Mouse (Mus musculus) kidney, postnatal 25 days (tissue): Measurements from ENCODE around the gene Mgat5.
A peak's percentile ranks its signal among the peaks of the same experiment; 100 is the strongest.

Source experiments
- DNase-seq, 2 experiments: peaks; one replicate each; pipeline ENCODE4 v3.0.0; 2021; ENCODE audit warnings: mixed read lengths in 2 of 2

Gene Mgat5

DNA sequence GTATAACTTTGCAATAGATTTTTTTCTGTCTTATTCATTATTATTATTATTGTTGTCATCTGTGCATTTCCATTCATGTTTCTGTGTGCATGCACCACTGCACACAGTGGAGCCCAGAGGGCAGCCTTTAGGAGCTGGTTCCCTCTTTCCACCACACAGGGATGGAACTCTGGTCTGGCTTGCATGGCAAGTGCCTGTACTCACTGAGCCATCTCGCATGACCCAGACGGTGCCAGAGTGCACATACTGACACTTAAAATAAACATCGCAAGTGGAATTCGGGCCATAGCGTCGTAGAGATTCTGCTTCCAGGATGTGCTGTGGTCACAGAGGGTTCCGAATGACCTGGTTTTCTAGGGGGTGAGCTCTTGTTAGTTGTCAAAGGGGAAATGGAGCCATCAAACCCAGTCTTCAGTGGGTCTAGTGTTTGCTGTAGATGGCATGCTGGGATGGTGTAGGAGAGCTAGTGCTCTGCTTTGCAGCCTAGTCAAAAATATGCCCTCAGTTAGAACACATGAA is 103.5 kb downstream of the Mgat5 start:
- peak in 1 of 2 experiments; percentile 18 for DNase-seq

DNA sequence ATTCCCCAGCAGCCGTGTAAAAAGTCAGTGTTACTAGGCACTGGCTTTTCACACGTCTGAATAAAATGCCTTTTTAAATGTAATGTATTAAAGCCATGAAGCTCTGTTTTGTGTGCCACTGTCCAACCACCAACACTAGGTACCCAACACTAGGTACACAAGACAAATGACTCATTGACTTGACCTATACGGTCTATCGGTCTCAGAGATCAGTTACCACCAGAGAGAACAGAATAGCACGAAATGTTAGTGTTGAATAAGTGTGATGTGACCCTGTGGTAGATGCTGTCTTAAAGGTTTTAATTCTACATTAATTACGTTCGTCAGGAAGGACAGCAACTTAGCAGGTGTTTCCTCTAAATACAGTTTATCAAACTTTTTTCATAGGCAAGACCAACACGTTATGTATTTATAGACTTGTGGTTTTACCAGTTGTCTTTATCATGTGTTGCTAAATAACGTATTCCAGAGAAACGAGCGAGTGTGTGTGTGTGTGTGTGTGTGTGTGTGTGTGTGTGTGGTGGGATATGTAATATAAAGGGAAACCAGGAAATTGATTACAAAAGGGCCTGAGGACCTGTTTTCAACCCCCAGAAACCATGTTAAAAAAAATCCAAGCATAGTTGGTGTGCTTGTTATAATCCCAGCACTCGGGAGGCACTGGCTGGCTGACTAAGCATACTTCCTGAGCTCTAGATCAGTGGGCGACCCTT is 104.3 kb downstream of the Mgat5 start:
- DNase-seq: no peak

DNA sequence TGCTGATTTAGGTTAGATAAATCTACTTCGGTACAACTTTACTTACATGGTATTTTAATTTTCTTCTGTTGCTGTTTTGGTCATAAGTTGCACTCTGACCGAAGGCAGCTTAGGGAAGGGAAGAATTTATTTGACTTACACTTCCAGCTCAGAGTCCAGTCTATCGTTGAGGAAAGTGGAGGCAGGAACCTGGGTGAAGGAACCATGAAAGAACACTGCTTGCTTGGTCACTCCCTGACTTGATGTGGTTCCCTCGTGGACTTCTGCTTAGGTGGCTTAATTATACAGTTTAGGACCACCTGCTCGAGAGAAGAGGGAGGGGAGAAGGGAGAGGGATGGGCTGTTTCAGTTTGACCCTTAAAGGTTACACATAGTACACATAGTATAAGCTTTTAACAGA is 105.2 kb downstream of the Mgat5 start:
- DNase-seq: no peak

- no peak for DNase-seq
Observed at GRCm38 (mm10) chr1:127310703-127311102, 105.9 kb downstream of the Mgat5 start.

DNA sequence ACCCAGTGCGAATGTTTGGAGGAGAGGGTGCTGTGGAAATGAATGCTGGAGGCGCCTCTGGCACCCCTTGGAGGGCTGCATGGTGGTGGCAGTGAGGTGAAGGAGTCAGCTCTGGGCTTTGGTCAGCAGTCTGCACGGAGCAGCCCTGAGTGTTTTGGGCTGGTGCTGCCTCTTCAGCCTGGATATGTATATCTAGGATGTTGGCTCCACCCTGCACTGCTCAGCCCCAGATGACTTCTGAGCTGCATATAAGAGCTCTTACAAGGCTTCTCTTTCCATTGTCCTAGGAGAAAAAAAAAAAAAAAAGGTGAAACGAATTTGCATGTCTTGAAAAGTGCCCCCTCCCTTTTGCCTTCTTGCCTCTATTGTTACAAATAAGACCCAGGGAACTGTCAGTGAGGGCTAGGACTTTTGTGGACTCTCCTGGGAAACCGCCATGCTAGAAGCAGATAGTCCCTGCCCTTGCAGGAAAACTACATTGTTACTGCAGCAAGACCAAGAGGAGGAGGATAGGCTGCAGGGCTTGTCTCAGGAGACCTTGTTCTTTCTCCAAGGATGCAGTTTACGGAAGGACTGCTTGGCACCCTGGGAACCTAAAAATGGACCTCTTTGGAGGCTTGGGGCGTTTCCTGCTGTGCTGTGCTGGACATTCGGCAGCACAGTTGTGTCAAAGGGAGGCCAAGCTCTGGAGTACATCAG is 109.0 kb downstream of the Mgat5 start:
- DNase-seq: peak in 1 of 2 experiments; percentile 25

DNA sequence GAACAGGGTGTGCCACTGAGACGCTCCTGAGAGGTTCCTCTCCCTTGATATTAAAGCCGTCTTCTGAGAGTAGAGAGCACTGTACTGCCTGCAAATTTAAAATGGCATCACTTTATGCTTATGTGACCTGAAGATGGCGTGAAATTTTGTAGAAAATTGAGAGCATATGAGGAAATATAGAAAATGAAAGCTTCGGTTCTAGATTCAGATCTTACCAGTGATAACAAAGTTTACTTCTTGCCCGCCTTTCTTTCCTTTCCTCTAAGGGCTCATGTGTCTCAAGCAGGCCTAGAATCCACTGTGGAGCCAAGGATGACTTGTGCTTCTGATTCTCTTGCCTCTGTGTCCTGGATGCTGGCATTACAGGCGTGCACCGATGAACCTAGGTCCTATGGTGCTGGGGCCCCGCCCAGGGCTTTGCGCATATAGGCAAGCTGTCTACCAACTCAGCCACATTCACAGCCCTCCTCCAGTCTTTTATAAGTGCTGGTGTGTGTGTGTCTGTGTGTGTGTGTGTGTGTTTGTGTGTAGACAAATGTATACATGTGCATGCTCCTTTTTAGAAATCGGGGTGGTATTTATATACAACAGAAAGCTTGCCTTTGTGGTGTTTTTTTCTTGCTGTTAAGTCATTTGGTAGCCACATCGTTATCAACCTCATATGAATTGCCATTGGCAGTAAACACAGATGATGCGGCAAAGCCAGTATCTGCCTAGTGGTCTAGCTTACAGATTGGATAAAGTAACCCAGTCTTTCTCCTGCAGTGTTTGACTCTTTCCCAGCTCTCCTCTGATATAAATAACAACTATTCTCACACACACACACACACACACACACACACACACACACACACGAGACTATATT is 111.2 kb downstream of the Mgat5 start:
- DNase-seq: no peak

DNA sequence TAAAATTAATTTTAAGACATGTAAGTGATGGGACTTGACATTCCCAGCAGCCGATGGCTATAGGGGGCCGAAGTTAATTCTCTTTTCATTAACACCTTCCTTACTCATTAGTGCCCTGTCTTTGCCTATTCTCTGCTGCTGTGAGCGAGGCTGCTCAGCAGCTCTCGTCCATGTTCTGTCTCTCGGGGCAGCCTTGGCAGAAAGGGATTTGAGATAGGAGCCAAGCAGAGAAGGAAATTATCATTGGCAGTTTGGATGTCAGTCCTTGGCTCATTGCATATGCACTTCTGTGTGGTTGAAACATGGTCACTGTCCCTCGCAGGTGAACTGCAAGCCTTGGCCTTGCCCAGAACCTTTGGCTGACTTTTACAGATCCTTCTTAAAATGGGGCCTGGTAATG is 111.8 kb downstream of the Mgat5 start:
- DNase-seq: peak in 1 of 2 experiments; percentile 4

- no peak for DNase-seq
Observed at GRCm38 (mm10) chr1:127317541-127317940, 112.7 kb downstream of the Mgat5 start.

DNA sequence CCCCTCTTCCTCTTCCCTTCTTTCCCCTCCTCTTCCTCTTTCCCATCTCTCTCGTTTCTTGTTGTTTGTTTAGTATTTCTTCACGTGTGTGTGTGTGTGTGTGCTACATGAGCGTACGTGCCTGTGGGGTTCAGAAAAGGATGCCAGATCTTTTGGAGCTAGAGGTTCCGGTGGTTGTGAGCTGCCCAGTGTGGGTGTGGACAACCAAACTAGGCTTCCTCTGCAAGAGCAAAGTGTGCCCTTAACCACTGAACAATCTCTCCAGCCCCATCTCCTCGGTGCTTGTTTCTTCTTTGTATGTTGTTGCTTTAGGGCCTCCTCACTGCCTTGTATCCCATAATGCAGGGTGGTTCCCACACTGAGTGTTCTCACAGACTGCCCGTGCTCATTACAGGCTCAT is 113.7 kb downstream of the Mgat5 start:
- DNase-seq: no peak

DNA sequence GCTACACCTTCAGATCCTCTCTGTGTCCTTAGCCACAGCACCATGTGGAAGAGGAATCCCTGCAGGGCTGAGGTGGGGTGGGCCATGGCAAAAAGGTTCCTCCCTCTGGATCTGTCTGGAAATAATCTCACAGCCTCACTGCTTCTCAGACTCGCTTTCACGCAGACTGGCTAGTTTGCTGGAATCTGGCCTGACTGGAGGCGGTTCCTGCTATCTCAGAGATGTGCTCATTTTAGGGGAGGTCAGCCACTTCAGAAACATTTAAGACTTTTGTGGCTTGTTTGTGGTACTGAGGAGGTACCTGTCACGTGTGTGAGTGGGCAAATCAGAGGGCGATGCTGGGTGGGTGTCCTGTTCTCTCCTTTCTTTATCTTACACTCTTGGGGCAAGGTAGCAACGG is 115.0 kb downstream of the Mgat5 start:
- DNase-seq: no peak

- peak in 1 of 2 experiments; percentile 39 for DNase-seq
Observed at GRCm38 (mm10) chr1:127320956-127321355, 116.1 kb downstream of the Mgat5 start.

- peak in 1 of 2 experiments; percentile 17 for DNase-seq
Observed at GRCm38 (mm10) chr1:127321638-127322037, 116.8 kb downstream of the Mgat5 start.

- peak in 1 of 2 experiments; percentile 17 for DNase-seq
Observed at GRCm38 (mm10) chr1:127322169-127322805, 117.5 kb downstream of the Mgat5 start.

GRCm38 (mm10) chr1:127325601-127326198 is 120.9 kb downstream of the Mgat5 start:
- DNase-seq: peak in 1 of 2 experiments; percentile 10

DNA sequence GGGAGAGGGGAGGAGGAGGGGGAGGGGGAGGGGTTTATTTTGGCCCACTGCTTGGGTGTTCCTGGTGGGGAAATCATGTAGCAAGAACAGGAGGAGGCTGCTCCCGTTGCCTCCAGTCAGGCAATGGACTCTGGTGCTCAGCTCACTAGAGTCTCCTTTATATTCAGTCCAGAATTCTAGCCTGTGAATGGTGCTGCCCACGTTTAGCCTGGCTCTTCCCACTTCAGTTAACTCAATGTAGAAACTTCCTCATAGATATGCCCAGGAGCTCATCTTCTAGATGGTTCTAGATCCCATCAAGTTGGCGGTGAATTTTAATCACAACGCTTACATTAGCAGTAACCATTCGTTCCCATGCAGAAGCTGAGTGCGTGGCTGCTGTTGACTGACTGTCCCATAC is 123.0 kb downstream of the Mgat5 start:
- peak in 1 of 2 experiments; percentile 8 for DNase-seq

DNA sequence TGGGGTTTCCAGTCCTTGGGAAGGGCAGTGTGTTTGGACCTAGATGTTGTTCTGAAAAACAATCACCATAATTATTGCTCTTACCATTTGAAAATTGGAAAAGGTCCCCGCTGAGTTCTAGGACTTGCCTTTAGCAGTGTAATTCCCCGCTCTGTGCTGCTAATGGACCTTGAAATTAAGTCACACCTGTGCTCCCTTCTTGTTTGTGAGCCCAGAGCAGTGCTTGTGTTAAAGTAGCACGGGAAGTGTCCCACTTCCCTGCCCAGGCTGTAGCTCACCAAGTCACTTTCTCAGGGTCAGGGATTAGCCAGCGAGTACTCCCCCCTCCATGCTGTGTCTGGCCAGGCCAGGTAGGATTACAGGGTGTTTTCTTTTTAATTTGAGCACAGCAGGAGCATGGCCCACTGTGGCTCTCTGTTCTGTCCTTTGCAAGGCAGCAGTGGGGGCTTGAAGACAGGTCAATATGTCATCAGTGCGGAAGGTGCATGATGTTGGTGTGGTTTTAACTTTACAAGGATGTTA is 123.6 kb downstream of the Mgat5 start:
- DNase-seq: peak in 1 of 2 experiments; percentile 39

DNA sequence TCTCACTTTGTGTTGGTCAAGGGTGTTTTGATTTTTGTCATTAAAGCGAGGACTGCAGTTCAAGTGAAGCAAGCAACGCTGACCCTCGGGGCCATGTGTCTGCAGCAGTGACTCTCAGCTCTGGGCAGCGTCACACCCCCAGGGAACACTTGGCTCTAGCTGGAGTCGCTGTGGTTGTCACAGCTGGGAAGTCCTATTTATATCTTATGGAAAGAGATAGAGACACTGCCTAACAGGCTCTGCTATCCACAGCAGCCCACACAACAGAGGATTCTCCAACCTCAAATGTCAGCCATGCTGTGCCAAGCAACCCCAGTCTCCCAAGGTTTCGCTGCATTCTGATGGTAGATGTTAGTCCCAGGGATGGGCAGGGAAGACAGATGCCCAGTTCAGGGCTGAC is 125.0 kb downstream of the Mgat5 start:
- peak in 1 of 2 experiments; percentile 45 for DNase-seq

- DNase-seq: peak in 1 of 2 experiments; percentile 9
Observed at GRCm38 (mm10) chr1:127337740-127338139, 132.9 kb downstream of the Mgat5 start.

- DNase-seq: peak; percentile 55 to 83
Observed at GRCm38 (mm10) chr1:127338833-127339487, 134.1 kb downstream of the Mgat5 start.

GRCm38 (mm10) chr1:127340296-127340695 is 135.5 kb downstream of the Mgat5 start:
- no peak for DNase-seq

DNA sequence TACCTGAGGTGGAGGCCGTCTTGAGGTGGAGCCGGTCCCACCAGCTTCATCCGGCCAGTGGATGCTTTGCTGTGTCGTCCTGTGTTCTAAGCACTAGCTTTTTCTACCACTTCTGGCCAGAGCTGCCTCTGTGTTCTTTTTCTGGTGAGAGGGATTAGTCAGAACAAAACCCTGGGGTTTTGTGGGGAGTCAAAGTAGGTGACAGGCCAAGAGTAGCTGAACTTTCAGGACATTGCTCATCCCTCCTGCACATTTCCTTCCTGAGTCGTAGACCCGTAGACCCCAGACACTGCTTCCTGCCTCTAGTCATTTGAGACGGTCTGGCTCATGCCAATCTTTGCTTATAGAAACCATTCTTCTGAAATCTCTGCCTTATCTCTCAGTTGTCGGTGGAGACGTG is 140.1 kb downstream of the Mgat5 start:
- peak in 1 of 2 experiments; percentile 10 for DNase-seq
